Mouse (Mus musculus) testis, adult 10 weeks (tissue): ENCODE measurements around the gene Klhl40. TPM values are rescaled to one million over a fixed set of nuclear protein-coding genes. Genes with fewer than 3 reads are reported as not detected.

Experiments used
- polyA plus RNA-seq: library from polyadenylated mRNA; stranded (reverse); fragments of 350-450 nt; fragmentation: Illumina TruSeq; extraction: RNeasy Lipid Tissue Mini Kit (QIAGEN cat#74804); gene quantifications from one replicate; pipeline ENCODE4 v1.2.3, GENCODE M21; 2014; ENCODE audit warnings: low read depth, low replicate concordance

The Klhl40 gene
- polyA plus RNA-seq: not detected

GRCm38 (mm10) chr9:121777484-121778065, at the start of gene Klhl40:
TSS of gene Klhl40 (plus strand) at chr9:121777607.

GRCm38 (mm10) chr9:121759091-121760081, 18.0 kb upstream of the Klhl40 start, which contains the start of gene Zfp651:
TSS of gene Zfp651 (plus strand) at chr9:121759330.

GRCm38 (mm10) chr9:121791757-121792521, 14.5 kb downstream of the Klhl40 start, which contains the start of gene Hhatl:
TSS of gene Hhatl (minus strand) at chr9:121792507.

Other genes with a start within 250 kb of the Klhl40 start
- 10.4 TPM for gene Lyzl4, start 135.5 kb upstream of the Klhl40 start, polyA plus RNA-seq
- gene Vipr1, start 134.9 kb upstream of the Klhl40 start, polyA plus RNA-seq: 0.25 TPM
- gene Sec22c, start 72.1 kb upstream of the Klhl40 start, polyA plus RNA-seq: 4.6 TPM
- gene Ss18l2, start 67.3 kb upstream of the Klhl40 start, polyA plus RNA-seq: 9.2 TPM
- gene Nktr, start 58.4 kb upstream of the Klhl40 start, polyA plus RNA-seq: 222 TPM
- gene Zfp651, start 18.3 kb upstream of the Klhl40 start, polyA plus RNA-seq: 0.22 TPM
- gene Hhatl, start 14.9 kb downstream of the Klhl40 start, polyA plus RNA-seq: not detected
- 21.3 TPM for gene Ccdc13, start 61.9 kb downstream of the Klhl40 start, polyA plus RNA-seq
- gene Higd1a, start 80.8 kb downstream of the Klhl40 start, polyA plus RNA-seq: 130 TPM
- 0.45 TPM for gene Ackr2, start 120.7 kb downstream of the Klhl40 start, polyA plus RNA-seq
- not detected for gene Cyp8b1, start 138.7 kb downstream of the Klhl40 start, polyA plus RNA-seq
- gene Fam198a, start 173.4 kb downstream of the Klhl40 start, polyA plus RNA-seq: 0.29 TPM
- 0.14 TPM for gene Pomgnt2, start 219.5 kb downstream of the Klhl40 start, polyA plus RNA-seq